Mouse (Mus musculus) intestine, embryonic 16.5 days (tissue): ENCODE results near the gene Foxj2. TPM values are rescaled to one million over a fixed set of nuclear protein-coding genes. Genes with fewer than 3 reads are reported as not detected.

ENCODE experiments used
- ATAC-seq: fragments of 200-750 bp; cut with Nextera tagmentation; 2 replicates; pipeline ENCODE4 v1.8.0; 2017; ENCODE audit warnings: moderate TSS enrichment, moderate library complexity
- H3K27ac ChIP-seq: fragments of 300-500 bp; sonication (generic); 2 replicates; pipeline ENCODE4 v1.5.1; 2014; ENCODE audit warnings: mild to moderate bottlenecking, low read length
- H3K27me3 ChIP-seq: fragments of 300-500 bp; sonication (generic); replicated peaks from 2 replicates; pipeline ENCODE4 v1.6.1; 2014; ENCODE audit warnings: low read length, control low read depth, mixed read lengths; ENCODE audit not compliant: control insufficient read depth, insufficient read depth
- H3K36me3 ChIP-seq: fragments of 300-500 bp; sonication (generic); 2 replicates; pipeline ENCODE4 v1.6.1; 2014; ENCODE audit warnings: low read length, control low read depth; ENCODE audit not compliant: control insufficient read depth, insufficient read depth
- H3K4me1 ChIP-seq: fragments of 300-500 bp; sonication (generic); 2 replicates; pipeline ENCODE4 v1.6.1; 2014; ENCODE audit warnings: low read length, control low read depth, mixed read lengths; ENCODE audit not compliant: control insufficient read depth, insufficient read depth
- H3K4me2 ChIP-seq: fragments of 300-500 bp; sonication (generic); 2 replicates; pipeline ENCODE4 v1.6.1; 2014; ENCODE audit warnings: low read depth, low read length, control low read depth
- H3K4me3 ChIP-seq: fragments of 300-500 bp; sonication (generic); 2 replicates; pipeline ENCODE4 v1.5.1; 2014; ENCODE audit warnings: mild to moderate bottlenecking, low read length
- H3K9ac ChIP-seq: fragments of 300-500 bp; sonication (generic); 2 replicates; pipeline ENCODE4 v1.6.1; 2014; ENCODE audit warnings: low read depth, low read length
- H3K9me3 ChIP-seq: fragments of 300-500 bp; sonication (generic); 2 replicates; pipeline ENCODE4 v1.6.1; 2016; ENCODE audit warnings: low read length, control low read depth; ENCODE audit not compliant: control insufficient read depth
- WGBS: fragments of 180-500 bp; shearing (Covaris S2); extraction: QIAGEN DNeasy Blood & Tissue Kit; methylation state at CpG from one replicate; pipeline ENCODE4 v1.1.7; 2014; 5-methylcytosine and 5-hydroxymethylcytosine counted together
- microRNA-seq: library from miRNA; unstranded; fragments of <30 nt; microRNA quantifications from one replicate; pipeline ENCODE4, GENCODE M21; 2016
- polyA plus RNA-seq: library from polyadenylated mRNA; unstranded; fragments of >200 nt; fragmentation: Nextera tagmentation; extraction: Ambion mirVana; gene quantifications from 2 replicates; pipeline ENCODE4 v1.2.1, GENCODE M21; 2015

The Foxj2 gene
- polyA plus RNA-seq, 1 experiment from 2014 or later = 3.3 TPM

DNA sequence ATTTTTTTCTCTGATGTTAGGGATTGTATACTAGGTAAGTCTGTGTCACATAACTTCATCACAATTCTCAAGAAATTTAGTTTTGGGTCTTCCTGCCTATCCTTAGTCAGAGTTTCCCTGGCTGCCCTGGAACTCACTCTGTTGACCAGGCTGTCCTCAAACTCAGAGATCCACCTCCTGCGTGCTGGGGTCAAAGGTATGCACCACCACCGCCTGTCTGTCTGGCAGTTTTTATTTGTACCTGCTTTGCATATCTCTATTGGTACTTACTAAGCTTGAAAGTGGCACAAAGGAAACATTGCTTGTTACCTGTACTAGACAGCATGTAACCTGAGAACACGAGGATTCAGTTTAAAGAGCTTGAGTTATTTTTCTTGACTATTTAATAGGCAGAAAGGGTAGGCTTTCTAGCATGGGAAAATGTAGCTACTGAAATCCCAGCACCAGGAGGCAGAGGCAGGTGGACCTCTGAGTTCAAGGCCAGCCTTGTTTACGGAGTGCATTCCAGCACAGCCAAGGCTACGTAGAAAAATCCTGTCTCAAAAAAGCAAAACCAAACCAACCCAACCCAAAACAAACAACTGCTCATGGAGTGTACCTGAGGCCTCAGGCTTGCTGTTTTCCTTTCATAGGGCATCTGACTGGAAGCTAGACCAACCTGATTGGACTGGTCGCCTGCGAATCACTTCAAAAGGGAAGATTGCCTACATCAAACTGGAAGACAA is 60.2 kb downstream of the Foxj2 start:
- Histone ChIP-seq H3K27ac (no peak overlapping the region), H3K4me2 (no peak overlapping the region), H3K36me3 (peaks cover 24% of the 10 kb centered on the region), H3K27me3 (no peaks in the 10 kb centered on the region), H3K4me1 (peaks cover 9% of the 10 kb centered on the region), H3K9ac (no peak overlapping the region), H3K9me3 (no peaks in the 10 kb centered on the region), H3K4me3 (no peak overlapping the region)
- ATAC-seq = peak; percentile 47; the same call in 1 of the 2 replicates
- WGBS = 72% methylated on average over 7 of the region's 7 CpGs

DNA sequence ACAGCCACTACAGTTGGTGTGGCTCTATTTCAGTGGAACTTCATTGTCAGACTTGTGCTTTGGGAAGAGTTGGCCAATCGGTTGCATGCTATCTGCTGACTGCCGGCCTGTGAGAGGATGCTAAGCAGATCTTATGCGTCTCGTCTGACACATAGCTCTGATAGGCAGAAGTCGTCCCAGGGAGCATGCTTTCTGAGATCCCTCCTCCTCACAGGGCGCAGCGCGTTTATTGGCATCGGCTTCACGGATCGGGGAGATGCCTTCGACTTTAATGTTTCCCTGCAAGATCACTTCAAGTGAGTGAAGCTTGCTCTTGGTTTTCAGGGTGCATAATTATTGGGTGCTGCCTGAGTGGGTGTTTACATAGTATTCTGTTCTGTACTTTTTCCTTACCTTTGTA is 61.6 kb downstream of the Foxj2 start:
- H3K4me3 ChIP-seq = no peak overlapping the region
- whole genome bisulfite sequencing = 90% methylated on average over 12 of the region's 12 CpGs
- no peaks in the 10 kb centered on the region for H3K27me3 ChIP-seq
- H3K9ac ChIP-seq = no peak overlapping the region
- ATAC-seq = no peak
- peaks cover 25% of the 10 kb centered on the region for H3K36me3 ChIP-seq
- no peaks in the 10 kb centered on the region for H3K9me3 ChIP-seq
- H3K27ac ChIP-seq = no peak overlapping the region
- peaks cover 6% of the 10 kb centered on the region; the same call in 1 of the 2 replicates for H3K4me1 ChIP-seq
- no peak overlapping the region for H3K4me2 ChIP-seq

DNA sequence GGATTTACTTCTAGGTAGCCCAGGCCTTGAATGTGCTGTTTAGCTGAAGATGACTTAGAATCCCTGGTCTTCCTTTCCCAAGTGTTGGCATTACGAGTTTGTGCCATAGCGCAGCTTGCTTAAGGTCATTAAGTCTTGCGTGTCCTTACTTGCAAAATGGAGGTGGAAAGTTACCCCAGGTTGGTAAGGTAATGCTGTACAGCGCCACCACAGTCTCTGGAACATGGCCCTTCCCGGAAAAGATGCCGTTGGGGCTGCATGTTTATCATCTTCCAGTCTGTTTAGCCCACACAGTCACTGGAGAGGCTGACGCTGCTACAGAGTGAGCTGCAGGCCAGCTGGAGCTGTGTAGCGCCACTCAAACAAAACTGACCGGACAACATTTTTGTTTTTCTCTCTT is 63.9 kb downstream of the Foxj2 start:
- Histone ChIP-seq H3K36me3 (peaks cover 43% of the 10 kb centered on the region), H3K4me2 (no peak overlapping the region), H3K4me3 (no peak overlapping the region), H3K9ac (no peak overlapping the region), H3K27ac (no peak overlapping the region), H3K4me1 (0 out of 2 replicates have a peak, but pooled peaks cover 2% of the 10 kb centered on the region), H3K27me3 (no peaks in the 10 kb centered on the region), H3K9me3 (no peaks in the 10 kb centered on the region)
- 91% methylated on average over 9 of the region's 9 CpGs for WGBS
- no peak for ATAC-seq

DNA sequence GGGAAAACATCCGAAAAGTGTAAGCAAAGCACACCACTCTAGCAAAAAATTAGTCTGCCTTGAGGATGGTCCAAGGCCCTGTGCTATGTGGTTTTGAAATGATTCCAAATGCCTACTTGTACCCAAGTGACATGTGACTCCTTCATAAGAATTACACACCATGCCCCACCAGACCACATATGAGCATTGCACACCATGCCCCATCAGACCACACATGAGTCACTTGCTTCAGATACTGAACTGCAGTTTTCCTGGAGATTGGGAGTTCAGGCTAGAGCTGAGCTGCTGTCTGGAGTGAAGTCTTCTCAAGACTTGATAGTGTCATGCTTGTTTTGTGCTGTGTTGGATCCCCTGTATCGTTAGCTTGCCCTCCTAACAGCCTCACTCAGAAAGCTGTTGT is 69.9 kb downstream of the Foxj2 start:
- H3K4me2 ChIP-seq = no peak overlapping the region
- H3K9me3 ChIP-seq = no peaks in the 10 kb centered on the region
- peaks cover 21% of the 10 kb centered on the region for H3K36me3 ChIP-seq
- H3K27me3 ChIP-seq = no peaks in the 10 kb centered on the region
- H3K4me1 ChIP-seq = no peaks in the 10 kb centered on the region
- no peak for ATAC-seq
- no peak overlapping the region for H3K27ac ChIP-seq
- H3K4me3 ChIP-seq = no peak overlapping the region
- 91% methylated on average over 2 of the region's 2 CpGs for WGBS
- no peak overlapping the region for H3K9ac ChIP-seq

DNA sequence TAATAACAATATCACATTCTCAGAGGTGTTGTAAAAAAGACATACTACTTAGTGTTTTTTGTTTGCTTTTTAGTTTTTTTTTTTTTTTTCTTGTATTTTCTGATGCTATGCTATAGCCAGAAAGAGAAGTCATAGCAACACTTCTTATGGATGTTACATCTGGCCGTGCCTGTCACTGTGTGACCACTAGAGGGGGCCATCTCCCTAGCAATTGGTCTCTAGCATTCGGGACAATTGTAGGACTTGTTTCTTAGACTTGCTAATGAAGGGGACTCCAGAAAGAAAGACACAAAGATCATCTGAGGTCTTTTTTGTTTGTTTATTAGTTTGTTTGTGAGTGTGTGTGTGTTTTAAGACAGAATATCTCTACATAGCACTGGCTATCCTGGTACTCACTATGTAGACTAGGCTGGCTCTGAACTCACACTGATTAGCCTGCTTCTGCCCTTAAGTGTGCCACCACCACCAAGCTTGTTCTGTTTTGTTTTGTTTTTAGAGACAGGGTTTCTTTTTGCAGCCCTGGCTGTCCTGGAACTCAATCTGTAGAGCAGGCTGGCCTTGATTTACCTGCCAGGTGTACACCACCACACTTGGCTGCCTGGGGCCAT is 72.8 kb downstream of the Foxj2 start:
- no peaks in the 10 kb centered on the region for H3K27me3 ChIP-seq
- H3K4me1 ChIP-seq = no peaks in the 10 kb centered on the region
- H3K4me3 ChIP-seq = no peak overlapping the region
- H3K4me2 ChIP-seq = no peak overlapping the region
- no peak overlapping the region for H3K27ac ChIP-seq
- peaks cover 9% of the 10 kb centered on the region; the same call in 1 of the 2 replicates for H3K36me3 ChIP-seq
- no peak for ATAC-seq
- no peaks in the 10 kb centered on the region for H3K9me3 ChIP-seq
- 14% methylated on average over 2 of the region's 2 CpGs for WGBS
- H3K9ac ChIP-seq = no peak overlapping the region

Small RNA genes within 50 kb of the gene (microRNA-seq; reads per million reads assigned to microRNA genes)
- not detected for gene Mir7231

Other genes with a start within 250 kb of the Foxj2 start
- gene Apobec1, start 217.5 kb upstream of the Foxj2 start, polyA plus RNA-seq = 9.1 and 12.5 TPM in 2 replicates
- gene Gdf3, start 209.8 kb upstream of the Foxj2 start, polyA plus RNA-seq = 0.06 and 0.13 TPM in 2 replicates
- not detected in 2 replicates for gene Dppa3, start 193.5 kb upstream of the Foxj2 start, polyA plus RNA-seq
- gene Nanog, start 112.4 kb upstream of the Foxj2 start, polyA plus RNA-seq = 0.06 and 0.18 TPM in 2 replicates
- 8.9 and 9.5 TPM in 2 replicates for gene Slc2a3, start 18.3 kb upstream of the Foxj2 start, polyA plus RNA-seq
- gene C3ar1, start 36.2 kb downstream of the Foxj2 start, polyA plus RNA-seq = 2.1 TPM in 2 replicates
- gene Necap1, start 54.6 kb downstream of the Foxj2 start, polyA plus RNA-seq = 60.6 and 60.8 TPM in 2 replicates
- gene Clec4a1, start 101.9 kb downstream of the Foxj2 start, polyA plus RNA-seq = 3.6 TPM in 2 replicates
- gene Clec4a3, start 132.6 kb downstream of the Foxj2 start, polyA plus RNA-seq = 3.0 and 3.6 TPM in 2 replicates
- gene Clec4a4, start 170.5 kb downstream of the Foxj2 start, polyA plus RNA-seq = not detected in 2 replicates
- gene Clec4b1, start 230.0 kb downstream of the Foxj2 start, polyA plus RNA-seq = not detected in 2 replicates